Mouse (Mus musculus) adrenal gland, adult 18-20 months (tissue): ENCODE data around the gene Fgr. TPM values are rescaled to one million over a fixed set of nuclear protein-coding genes. Genes with fewer than 3 reads are reported as not detected.
A peak's percentile ranks its signal among the peaks of the same experiment; 100 is the strongest.

ENCODE experiments used
- DNase-seq, 2 experiments: peaks; one replicate each; pipeline ENCODE4 v3.0.0; 2021 to 2022; ENCODE audit warnings: low spot score in 2 of 2
- total RNA-seq, 2 experiments: library from RNA; stranded (reverse); gene quantifications; 1 replicate in 1 of 2; 2 replicates in 1 of 2; pipeline ENCODE4 v1.2.3; 2021

Gene Fgr
- total RNA-seq, 2 experiments from 2014 or later: 0.43 to 0.58 TPM

DNA sequence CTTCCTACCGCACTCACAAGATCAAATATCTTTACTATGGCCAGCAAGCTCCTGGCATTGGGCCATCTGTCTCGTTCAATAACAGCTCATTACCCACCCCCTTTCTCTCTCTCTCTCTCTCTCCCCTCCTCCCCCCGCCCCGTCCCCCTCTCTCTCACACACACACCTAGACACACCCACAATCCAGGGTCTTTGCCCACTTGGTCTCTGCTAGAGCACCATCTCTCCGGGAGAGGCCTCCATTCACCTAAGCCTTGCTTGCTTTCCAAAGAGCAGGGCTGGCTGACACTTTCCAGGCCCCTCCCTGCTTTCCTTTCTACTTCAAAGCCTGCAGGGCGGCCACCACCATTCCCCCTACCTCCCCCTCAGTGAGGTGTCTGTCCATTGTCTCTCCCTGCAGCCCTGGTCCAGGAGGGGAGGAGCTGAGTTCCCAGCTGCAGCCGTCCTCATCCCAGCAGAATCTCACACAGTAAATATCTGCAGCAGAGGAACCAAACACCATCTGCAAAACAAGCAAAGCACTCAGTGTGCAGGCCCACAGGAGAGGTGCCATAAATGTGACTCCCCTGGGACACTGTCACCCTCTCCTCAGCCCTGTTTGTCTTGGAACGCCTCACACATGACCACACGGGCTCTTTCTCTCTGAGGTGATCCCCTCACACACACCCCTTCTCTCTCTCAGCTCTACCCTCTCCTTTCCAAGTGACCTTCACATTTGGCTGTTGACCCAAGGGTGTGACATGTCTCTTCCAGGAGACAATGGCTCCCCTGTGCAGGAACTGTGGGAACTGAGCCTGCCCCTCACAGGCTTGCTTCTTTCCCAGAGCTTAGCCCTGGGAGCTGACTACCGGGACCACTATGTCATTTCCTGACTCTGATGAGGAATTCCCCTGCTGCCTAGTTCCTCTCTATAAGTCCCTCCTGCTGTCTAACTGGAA is 14.9 kb upstream of the Fgr start:
- DNase-seq: no peak

GRCm38 (mm10) chr4:132959679-132960045 is 14.2 kb upstream of the Fgr start:
- no peak for DNase-seq

DNA sequence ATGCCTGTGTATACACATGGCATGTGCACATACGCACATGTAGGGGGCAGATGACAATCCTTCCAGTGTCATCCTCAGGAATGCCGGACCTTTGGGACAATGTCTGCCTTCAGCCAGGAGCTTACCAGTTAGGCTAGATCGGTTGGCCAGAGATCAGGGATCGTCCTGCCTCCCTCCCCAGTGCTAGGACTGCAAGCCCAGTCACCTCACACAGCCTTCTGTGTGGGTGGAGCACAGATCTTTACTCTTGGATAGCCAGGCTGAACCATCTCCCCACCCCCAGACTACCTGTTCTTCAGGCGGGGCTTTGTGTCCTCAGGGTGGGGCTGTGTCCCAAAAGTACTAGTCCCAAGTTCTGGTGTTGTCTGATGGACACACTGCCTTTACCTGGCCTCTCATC is 13.6 kb upstream of the Fgr start:
- no peak for DNase-seq

DNA sequence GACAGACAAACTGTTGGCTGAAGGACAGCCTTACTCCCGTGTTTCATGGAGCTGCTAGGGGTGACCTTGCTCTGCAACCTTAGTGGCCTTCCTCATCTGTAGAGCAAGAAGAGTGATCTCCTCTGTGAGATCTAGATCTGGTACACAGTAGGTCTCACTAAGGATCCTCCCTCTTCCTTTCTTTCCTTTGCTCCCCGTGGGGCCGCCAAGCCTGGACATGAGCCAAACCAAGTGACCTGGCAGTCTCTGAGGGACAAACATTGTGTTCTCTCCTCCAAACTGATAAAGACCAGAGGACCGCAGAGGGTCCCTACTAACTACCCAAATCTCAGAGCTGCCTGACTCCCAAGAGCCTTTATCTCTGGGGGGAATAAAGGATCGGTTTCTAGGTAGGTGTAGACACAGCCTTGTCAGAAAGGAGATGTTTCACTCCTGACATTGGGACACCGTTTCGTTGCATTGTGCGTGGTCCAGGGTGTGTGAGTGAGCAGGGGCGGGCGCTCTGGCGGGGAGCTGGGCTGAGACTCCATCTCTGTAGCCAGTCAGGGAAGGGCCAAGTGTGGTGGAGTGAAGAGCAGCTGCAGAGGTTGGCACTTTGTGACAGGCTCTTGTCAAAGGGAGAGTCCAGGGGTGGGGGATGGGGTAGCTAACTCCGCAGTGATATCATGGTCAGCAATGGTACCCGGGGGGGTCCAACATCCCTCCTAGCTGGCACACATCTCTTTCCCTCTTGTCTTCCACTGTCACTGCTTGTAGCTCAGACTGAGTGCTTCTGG is 12.8 kb upstream of the Fgr start:
- DNase-seq: peak; percentile 54 to 59

GRCm38 (mm10) chr4:132961866-132962265 is 12.0 kb upstream of the Fgr start:
- no peak for DNase-seq

DNA sequence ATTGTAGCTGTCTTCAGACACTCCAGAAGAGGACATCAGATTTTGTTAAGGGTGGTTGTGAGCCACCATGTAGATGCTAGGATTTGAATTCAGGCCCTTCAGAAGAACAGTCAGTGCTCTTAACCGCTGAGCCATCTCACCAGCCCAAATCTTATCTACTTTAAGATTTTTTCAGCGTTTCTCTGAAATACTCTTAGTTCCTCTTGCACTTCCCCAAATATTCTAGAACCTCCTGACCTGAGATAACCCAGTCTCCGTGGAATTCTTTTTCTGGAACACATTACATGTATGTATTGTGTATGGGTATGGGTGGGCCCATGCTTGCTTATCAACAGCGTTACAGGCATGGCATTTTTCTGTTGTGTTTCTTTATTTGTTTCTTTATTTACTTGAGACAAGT is 11.3 kb upstream of the Fgr start:
- no peak for DNase-seq

DNA sequence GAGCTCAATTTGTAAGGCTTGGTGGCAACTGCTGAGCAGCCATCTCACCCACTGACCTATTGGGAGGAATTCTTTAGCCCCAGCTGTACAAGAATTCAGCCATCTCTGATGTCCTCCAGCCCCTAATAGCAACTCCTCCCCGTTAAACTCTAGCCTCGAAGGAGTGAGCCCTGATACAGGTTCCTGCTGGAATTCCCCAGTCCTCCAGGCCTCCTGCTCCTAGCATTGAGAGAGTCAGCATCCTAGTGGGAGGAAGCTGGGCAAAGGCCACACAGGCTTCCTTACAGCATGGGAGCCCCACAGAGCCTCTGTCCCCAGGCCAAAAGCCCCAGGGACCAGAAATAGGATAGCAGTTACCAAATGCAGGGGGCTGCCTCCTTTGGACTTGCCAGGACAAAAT is 10.5 kb upstream of the Fgr start:
- DNase-seq: no peak

DNA sequence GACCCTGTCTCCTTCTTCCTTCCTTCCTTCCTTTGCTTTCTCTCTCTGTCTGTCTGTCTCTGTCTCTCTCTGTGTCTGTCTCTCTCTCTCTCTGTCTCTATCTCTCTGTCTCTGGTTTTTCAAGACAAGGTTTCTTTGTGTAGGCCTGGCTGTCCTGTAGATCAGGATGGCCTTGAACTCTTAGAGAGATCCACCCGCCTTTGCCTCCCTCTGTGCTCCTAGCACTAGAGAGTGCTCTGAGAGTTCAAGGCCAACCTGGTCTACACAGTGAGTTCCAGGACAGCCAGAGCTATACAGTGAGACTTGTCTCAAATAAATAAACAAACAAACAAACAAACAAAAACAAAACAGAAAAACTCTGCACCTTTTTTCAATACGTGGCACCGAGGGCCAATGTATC is 9.8 kb upstream of the Fgr start:
- no peak for DNase-seq

- DNase-seq: no peak
Measured at GRCm38 (mm10) chr4:132964473-132964872, 9.4 kb upstream of the Fgr start.

DNA sequence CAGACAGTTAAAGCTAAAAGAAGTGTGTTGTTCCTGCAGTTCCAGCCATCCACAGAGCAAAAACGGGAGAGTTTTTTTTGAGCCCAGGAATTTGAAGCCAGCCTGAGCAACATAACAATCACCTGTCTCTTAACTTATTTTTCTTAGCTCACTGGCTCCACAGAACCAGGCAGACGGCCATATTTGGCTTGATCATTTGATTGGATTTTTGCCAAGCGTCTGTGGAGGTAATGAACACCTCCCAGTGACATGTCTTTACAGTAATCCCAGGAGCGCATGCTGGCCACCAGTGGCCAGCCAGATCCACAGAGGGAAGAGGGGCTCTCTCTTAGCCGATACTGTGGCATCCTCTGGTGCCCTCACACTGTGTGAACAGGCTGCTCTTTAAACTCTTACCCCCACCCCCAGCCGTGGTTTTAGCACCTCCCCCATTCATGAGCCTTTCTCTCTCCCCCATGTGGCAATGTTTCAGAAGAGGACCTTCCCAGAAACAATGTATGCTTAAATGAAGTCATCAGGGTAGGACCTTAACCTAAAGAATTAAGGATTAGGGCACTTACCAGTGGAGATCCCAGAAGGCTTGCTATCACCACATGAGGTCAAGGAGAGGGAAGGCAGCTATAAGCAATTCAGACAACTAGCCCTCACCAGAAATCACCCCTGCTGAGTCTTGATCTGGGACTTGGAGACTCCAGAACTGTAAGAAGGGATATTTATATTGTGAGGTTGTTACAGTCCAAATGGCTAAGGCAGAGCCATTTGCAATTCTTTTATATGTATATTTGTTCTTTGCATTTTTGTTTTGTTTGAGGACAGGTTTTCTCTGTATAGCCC is 5.6 kb upstream of the Fgr start:
- DNase-seq: no peak

- no peak for DNase-seq
Measured at GRCm38 (mm10) chr4:132971601-132972000, 2.3 kb upstream of the Fgr start.

DNA sequence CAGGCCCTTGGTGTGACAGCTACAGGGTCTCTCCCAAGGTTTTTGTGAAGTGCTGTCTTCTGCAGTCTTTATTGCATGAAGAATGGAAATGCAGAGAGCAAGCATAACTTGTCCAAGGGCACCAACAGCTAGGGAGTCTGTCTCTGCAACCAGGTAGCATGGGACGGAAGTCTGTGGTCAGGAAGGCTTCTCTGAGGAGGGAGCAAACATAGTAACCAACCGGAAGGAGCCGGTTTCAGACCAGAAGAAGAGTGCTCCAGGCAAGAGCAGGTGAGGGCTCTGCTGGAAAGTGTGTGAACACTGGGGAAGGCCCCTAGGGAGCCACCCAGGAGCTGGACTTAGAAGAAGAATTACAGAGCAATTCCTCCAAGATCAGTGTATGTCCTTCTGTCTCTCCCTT is 1.8 kb upstream of the Fgr start:
- no peak for DNase-seq

DNA sequence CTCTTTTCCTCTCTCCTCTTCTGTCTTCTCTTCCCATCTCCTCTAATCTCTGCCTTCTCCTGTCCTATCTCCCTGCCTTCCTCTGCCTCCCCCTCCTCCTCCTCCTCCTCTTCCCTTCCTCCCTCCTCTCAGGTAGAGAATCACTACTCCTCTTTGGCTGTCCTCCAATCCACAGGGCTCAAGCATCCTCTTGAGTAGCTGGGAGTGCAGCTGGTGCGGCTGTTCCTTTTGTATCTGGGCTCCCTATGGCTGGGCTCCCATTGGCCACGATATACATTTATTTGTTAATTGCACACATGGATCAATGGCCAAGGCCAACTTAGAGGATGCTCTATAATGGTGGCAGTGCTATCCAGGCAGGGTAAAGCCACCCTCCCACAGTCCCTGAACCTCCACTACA is 1.3 kb upstream of the Fgr start:
- DNase-seq: no peak

- DNase-seq: no peak
Measured at GRCm38 (mm10) chr4:132973186-132973585, 709 bp upstream of the Fgr start.

- peak; percentile 71 to 72 for DNase-seq
Measured at GRCm38 (mm10) chr4:132974904-132975303, 1.0 kb downstream of the Fgr start.

- DNase-seq: no peak
Measured at GRCm38 (mm10) chr4:132975791-132976190, 1.9 kb downstream of the Fgr start.

GRCm38 (mm10) chr4:132976729-132977128 is 2.8 kb downstream of the Fgr start:
- no peak for DNase-seq

DNA sequence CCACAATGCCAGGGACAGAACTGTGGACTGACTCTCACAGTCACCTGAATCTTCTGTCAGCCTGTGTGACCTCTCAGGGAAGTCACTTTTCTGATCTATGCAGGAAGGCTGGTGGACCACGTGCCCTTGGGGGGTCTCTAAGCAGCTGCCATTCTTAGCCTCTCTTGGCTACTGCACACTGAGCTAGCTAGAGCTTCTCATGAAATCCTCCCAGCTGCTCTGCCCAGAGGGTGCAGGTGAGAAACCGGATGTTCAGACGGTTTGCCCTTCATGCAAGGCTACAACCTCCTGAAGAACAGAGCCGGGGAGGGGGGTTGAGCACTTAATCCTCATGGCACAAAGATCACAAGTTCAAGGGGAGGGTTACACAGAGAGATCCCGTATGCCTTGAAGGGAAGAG is 3.7 kb downstream of the Fgr start:
- DNase-seq: no peak

- DNase-seq: no peak
Measured at GRCm38 (mm10) chr4:132979186-132979585, 5.3 kb downstream of the Fgr start.

GRCm38 (mm10) chr4:132981621-132982020 is 7.7 kb downstream of the Fgr start:
- DNase-seq: no peak

GRCm38 (mm10) chr4:132982999-132983398 is 9.1 kb downstream of the Fgr start:
- DNase-seq: no peak
